Mouse (Mus musculus): ENCODE results near the gene Mllt11. TPM values are rescaled to one million over a fixed set of nuclear protein-coding genes. Genes with fewer than 3 reads are reported as not detected.

Mllt11 gene
- polyA plus RNA-seq, 1 experiment from 2014 or later: 282 TPM

DNA sequence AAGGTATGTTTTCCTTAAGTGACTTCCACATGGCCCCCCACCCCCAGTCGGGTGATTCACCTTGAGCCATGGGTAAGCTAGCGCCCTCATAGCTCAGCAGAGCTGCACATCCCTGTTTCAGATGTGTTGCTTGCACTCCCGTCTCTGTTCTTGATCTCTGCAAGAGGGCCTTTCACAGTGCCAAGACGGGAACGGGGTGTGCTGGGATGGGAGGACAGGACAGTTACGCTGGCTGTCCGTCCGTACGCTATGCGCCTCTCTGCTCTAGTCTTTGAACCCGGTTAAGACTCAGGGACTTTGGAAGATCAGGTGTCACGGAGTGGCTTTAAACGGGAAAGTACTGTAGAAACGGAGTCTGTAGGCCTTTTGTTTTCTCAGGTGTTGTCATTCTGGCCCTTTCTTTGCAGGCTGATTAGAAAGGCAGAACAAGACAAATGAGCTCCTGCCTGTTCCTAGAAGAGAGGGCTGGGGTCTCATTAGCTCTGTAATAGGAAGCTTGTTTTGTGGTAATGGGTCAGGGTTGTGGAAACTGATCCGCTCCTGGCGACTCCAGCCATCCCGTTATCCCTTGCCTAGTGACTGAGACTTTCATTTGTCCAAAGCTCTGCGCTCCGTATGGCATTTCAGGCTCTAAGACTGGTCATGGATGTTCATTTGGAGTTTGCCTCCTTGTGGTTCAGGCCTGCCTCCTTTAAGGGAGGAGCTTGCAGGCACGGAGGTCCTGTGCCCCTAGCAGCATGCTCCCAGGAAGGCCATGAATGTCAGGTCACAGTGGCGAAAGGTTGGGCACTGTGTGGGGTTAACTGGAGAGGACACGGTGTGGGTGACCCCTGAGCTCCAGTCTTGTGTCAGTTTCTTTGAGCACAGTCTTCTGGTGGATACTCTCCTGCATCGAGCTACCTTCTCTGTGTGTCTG lies 3.7 kb upstream of the Mllt11 start:
- Histone ChIP-seq H3K4me2 (ENCODE audit: low read length) (no peak overlapping the region), H3K27me3 (replicated peaks; ENCODE audit: control insufficient read depth, insufficient read depth, low read length) (no peaks in the 10 kb centered on the region), H3K9me3 (ENCODE audit: control insufficient read depth, low read length) (no peaks in the 10 kb centered on the region), H3K36me3 (ENCODE audit: control insufficient read depth, insufficient read depth, low read length) (peaks cover 32% of the 10 kb centered on the region), H3K27ac (ENCODE audit: low read depth, low read length) (no peak overlapping the region), H3K9ac (ENCODE audit: low read depth, low read length) (no peak overlapping the region), H3K4me3 (ENCODE audit: low read length) (no peak overlapping the region), H3K4me1 (ENCODE audit: control insufficient read depth, insufficient read depth, low read depth, low read length) (peaks cover 14% of the 10 kb centered on the region)
- WGBS: 74% methylated on average over 23 of the region's 23 CpGs
- ATAC-seq: no peak

DNA sequence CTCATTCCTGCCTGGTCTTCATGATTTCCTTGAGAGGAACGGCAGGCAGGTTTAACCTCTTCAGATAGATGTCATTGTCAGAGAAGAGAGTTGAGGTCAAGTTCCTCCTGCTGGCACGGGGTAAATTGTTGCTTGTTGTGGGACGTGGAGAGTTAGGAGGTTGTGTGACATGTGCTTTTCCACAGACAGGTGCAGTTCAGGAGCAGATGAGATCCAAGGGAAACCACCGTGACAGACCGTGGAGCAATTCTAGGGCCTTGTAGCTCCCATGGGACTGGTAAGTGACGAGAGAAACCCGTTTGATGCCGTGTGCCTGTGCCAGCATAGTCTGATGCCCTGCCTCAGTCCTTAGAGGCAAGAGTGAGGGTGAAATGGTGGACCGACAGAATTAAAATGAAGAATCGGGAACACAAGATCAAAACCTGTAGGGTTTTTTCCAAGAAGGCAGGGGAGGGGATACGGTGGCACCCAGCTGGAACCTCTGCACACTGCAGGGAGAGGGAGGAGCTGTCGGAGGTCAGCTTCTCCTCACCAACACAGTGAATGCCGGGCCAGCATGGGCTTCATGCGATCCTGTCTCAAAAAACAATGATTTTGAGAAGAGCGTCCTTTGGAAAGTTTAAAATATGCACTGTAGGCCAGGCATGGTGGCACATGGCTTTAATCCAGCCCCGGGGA lies 1.5 kb upstream of the Mllt11 start:
- Histone ChIP-seq H3K4me2 (ENCODE audit: low read length) (no peak overlapping the region), H3K9ac (ENCODE audit: low read depth, low read length) (no peak overlapping the region), H3K4me3 (ENCODE audit: low read length) (no peak overlapping the region), H3K9me3 (ENCODE audit: control insufficient read depth, low read length) (no peaks in the 10 kb centered on the region), H3K36me3 (ENCODE audit: control insufficient read depth, insufficient read depth, low read length) (peaks cover 32% of the 10 kb centered on the region), H3K27me3 (replicated peaks; ENCODE audit: control insufficient read depth, insufficient read depth, low read length) (no peaks in the 10 kb centered on the region), H3K4me1 (ENCODE audit: control insufficient read depth, insufficient read depth, low read depth, low read length) (peaks cover 21% of the 10 kb centered on the region), H3K27ac (ENCODE audit: low read depth, low read length) (no peak overlapping the region)
- 82% methylated on average over 16 of the region's 16 CpGs for WGBS
- ATAC-seq: no peak

GRCm38 (mm10) chr3:95232771-95233170 lies 800 bp upstream of the Mllt11 start:
- peaks cover 21% of the 10 kb centered on the region for H3K4me1 ChIP-seq (ENCODE audit: control insufficient read depth, insufficient read depth, low read depth, low read length)
- WGBS: 88% methylated on average over 7 of the region's 7 CpGs
- H3K4me3 ChIP-seq (ENCODE audit: low read length): no peak overlapping the region
- no peak overlapping the region for H3K27ac ChIP-seq (ENCODE audit: low read depth, low read length)
- no peaks in the 10 kb centered on the region for H3K27me3 ChIP-seq (replicated peaks; ENCODE audit: control insufficient read depth, insufficient read depth, low read length)
- peaks cover 32% of the 10 kb centered on the region for H3K36me3 ChIP-seq (ENCODE audit: control insufficient read depth, insufficient read depth, low read length)
- no peak overlapping the region for H3K9ac ChIP-seq (ENCODE audit: low read depth, low read length)
- no peak for ATAC-seq
- no peak overlapping the region for H3K4me2 ChIP-seq (ENCODE audit: low read length)
- H3K9me3 ChIP-seq (ENCODE audit: control insufficient read depth, low read length): no peaks in the 10 kb centered on the region

GRCm38 (mm10) chr3:95230495-95231297 lies 1.3 kb downstream of the Mllt11 start:
- WGBS: 30% methylated on average over 8 of the region's 8 CpGs

GRCm38 (mm10) chr3:95229781-95230494 lies 2.0 kb downstream of the Mllt11 start:
- Histone ChIP-seq H3K9ac (ENCODE audit: low read depth, low read length) (peak overlapping the region; percentile 98), H3K4me2 (ENCODE audit: low read length) (peak overlapping the region; percentile 83), H3K36me3 (ENCODE audit: control insufficient read depth, insufficient read depth, low read length) (peaks cover 27% of the 10 kb centered on the region), H3K4me1 (ENCODE audit: control insufficient read depth, insufficient read depth, low read depth, low read length) (peaks cover 36% of the 10 kb centered on the region), H3K4me3 (ENCODE audit: low read length) (peak overlapping the region; percentile 67), H3K9me3 (ENCODE audit: control insufficient read depth, low read length) (no peaks in the 10 kb centered on the region), H3K27me3 (replicated peaks; ENCODE audit: control insufficient read depth, insufficient read depth, low read length) (no peaks in the 10 kb centered on the region), H3K27ac (ENCODE audit: low read depth, low read length) (peak overlapping the region; percentile 98)
- ATAC-seq: peak; percentile 19
- under 1% methylated on average over 13 of the region's 13 CpGs for WGBS

More at GRCm38 (mm10) chr3:95230495-95231297, 1.3 kb downstream of the Mllt11 start:
- Histone ChIP-seq H3K36me3 (ENCODE audit: control insufficient read depth, insufficient read depth, low read length) (peaks cover 21% of the 10 kb centered on the region), H3K27ac (ENCODE audit: low read depth, low read length) (peak overlapping the region; percentile 98), H3K4me2 (ENCODE audit: low read length) (peak overlapping the region; percentile 83), H3K9ac (ENCODE audit: low read depth, low read length) (peak overlapping the region; percentile 98), H3K27me3 (replicated peaks; ENCODE audit: control insufficient read depth, insufficient read depth, low read length) (no peaks in the 10 kb centered on the region), H3K4me1 (ENCODE audit: control insufficient read depth, insufficient read depth, low read depth, low read length) (peaks cover 31% of the 10 kb centered on the region), H3K4me3 (ENCODE audit: low read length) (peak overlapping the region; percentile 67), H3K9me3 (ENCODE audit: control insufficient read depth, low read length) (no peaks in the 10 kb centered on the region)
- peak; percentile 10; the same call in 1 of the 2 replicates for ATAC-seq

DNA sequence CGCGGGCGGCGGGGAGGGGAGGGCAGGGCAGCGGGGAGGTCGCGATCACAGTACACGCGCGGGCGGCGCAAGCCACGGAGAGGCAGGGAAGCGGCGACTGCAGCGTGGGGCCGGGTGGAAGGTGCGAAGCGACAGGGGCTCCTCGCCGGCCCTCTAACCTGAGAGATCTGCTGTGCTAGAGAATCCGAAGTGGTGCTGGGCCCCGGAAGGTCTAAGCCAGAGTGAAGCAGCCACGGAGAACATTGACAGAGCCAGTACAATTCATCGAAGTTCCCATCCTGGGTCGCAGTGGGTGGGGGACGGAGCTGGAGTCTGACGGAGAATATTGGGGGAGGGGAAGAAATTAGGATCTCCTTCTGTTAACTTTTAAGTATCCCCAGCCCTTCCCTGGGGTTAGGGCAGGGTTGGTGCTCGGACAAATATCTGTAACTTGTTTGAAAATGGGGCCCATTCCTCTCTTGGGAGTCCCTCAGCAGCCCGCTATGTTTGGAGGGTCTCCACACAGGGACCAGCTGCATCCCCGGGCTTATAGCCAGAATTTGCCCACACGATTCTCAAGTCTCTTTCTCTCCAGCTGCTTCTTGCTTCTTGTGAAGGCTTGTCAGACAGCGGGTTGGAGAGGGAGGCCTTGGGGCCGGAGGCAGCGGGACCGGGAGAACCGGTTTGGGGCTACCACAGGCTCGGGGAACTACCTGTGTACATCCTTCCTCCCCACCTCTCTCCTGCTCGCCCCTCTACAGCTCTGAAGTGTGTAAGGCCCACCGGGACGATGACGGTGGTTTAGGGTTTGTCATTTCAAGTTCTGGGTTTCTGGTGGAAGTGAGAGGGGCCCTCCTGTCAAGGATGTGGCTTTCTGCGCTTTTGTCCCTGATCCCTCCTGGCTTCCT lies 2.8 kb downstream of the Mllt11 start:
- H3K9ac ChIP-seq (ENCODE audit: low read depth, low read length): peak overlapping the region; percentile 98
- peak overlapping the region; percentile 67 for H3K4me3 ChIP-seq (ENCODE audit: low read length)
- H3K4me2 ChIP-seq (ENCODE audit: low read length): peak overlapping the region; percentile 83
- 0% methylated on average over 43 of the region's 43 CpGs for WGBS
- H3K27ac ChIP-seq (ENCODE audit: low read depth, low read length): peak overlapping the region; percentile 98
- H3K27me3 ChIP-seq (replicated peaks; ENCODE audit: control insufficient read depth, insufficient read depth, low read length): no peaks in the 10 kb centered on the region
- peaks cover 27% of the 10 kb centered on the region for H3K36me3 ChIP-seq (ENCODE audit: control insufficient read depth, insufficient read depth, low read length)
- H3K9me3 ChIP-seq (ENCODE audit: control insufficient read depth, low read length): no peaks in the 10 kb centered on the region
- H3K4me1 ChIP-seq (ENCODE audit: control insufficient read depth, insufficient read depth, low read depth, low read length): peaks cover 44% of the 10 kb centered on the region
- no peak; the same call in 1 of the 2 replicates for ATAC-seq

GRCm38 (mm10) chr3:95228148-95228893 lies 3.6 kb downstream of the Mllt11 start, which contains the start of gene Cdc42se1:
Cdc42se1 (plus strand) TSS chr3:95228732.
- under 1% methylated on average over 63 of the region's 64 CpGs for WGBS
- Histone ChIP-seq H3K9ac (ENCODE audit: low read depth, low read length) (peak within 1 kb of the TSS; percentile 98), H3K27ac (ENCODE audit: low read depth, low read length) (peak within 1 kb of the TSS; percentile 98), H3K36me3 (ENCODE audit: control insufficient read depth, insufficient read depth, low read length) (peaks cover 19% of the 10 kb centered on the region), H3K4me1 (ENCODE audit: control insufficient read depth, insufficient read depth, low read depth, low read length) (peaks cover 45% of the 10 kb centered on the region), H3K27me3 (replicated peaks; ENCODE audit: control insufficient read depth, insufficient read depth, low read length) (no peaks in the 10 kb centered on the region), H3K4me3 (ENCODE audit: low read length) (peak within 1 kb of the TSS; percentile 67), H3K4me2 (ENCODE audit: low read length) (peak within 1 kb of the TSS; percentile 83), H3K9me3 (ENCODE audit: control insufficient read depth, low read length) (no peaks in the 10 kb centered on the region)
- ATAC-seq: peak; percentile 92

Data from hindbrain, embryonic 16.5 days (tissue).